Mouse (Mus musculus) limb, embryonic 13.5 days (tissue): Measurements from ENCODE around the gene Tmem230. TPM values are rescaled to one million over a fixed set of nuclear protein-coding genes. Genes with fewer than 3 reads are reported as not detected.

ENCODE experiments used
- ATAC-seq: fragments of 200-750 bp; cut with Nextera tagmentation; 2 replicates; pipeline ENCODE4 v1.8.0; 2017; ENCODE audit warnings: low read depth, moderate number of reproducible peaks, moderate TSS enrichment; ENCODE audit not compliant: low FRiP score
- H3K27ac ChIP-seq: fragments of 300-500 bp; sonication (generic); 2 replicates; pipeline ENCODE4 v1.5.1; 2015; ENCODE audit warnings: inconsistent platforms, mild to moderate bottlenecking, moderate library complexity
- H3K27me3 ChIP-seq: fragments of 300-500 bp; sonication (generic); 2 replicates; pipeline ENCODE4 v1.6.1; 2015; ENCODE audit warnings: mild to moderate bottlenecking, inconsistent platforms
- H3K36me3 ChIP-seq: fragments of 300-500 bp; sonication (generic); 2 replicates; pipeline ENCODE4 v1.6.1; 2015; ENCODE audit warnings: inconsistent platforms, mild to moderate bottlenecking, moderate library complexity
- H3K4me1 ChIP-seq: fragments of 300-500 bp; sonication (generic); 2 replicates; pipeline ENCODE4 v1.6.1; 2015; ENCODE audit warnings: inconsistent platforms
- H3K4me2 ChIP-seq: fragments of 300-500 bp; sonication (generic); replicated peaks from 2 replicates; pipeline ENCODE4 v1.6.1; 2015; ENCODE audit warnings: inconsistent platforms, mild to moderate bottlenecking, moderate library complexity
- H3K4me3 ChIP-seq: fragments of 300-500 bp; sonication (generic); 2 replicates; pipeline ENCODE4 v1.5.1; 2015; ENCODE audit warnings: moderate library complexity, mild to moderate bottlenecking, inconsistent platforms
- H3K9ac ChIP-seq: fragments of 300-500 bp; sonication (generic); 2 replicates; pipeline ENCODE4 v1.6.1; 2015; ENCODE audit warnings: mild to moderate bottlenecking, inconsistent platforms
- H3K9me3 ChIP-seq: fragments of 300-500 bp; sonication (generic); 2 replicates; pipeline ENCODE4 v1.6.1; 2016; ENCODE audit warnings: inconsistent platforms
- WGBS: fragments of 180-500 bp; shearing (Covaris S2); methylation state at CpG from one replicate; pipeline ENCODE4 v1.1.7; 2015; 5-methylcytosine and 5-hydroxymethylcytosine counted together
- polyA plus RNA-seq: library from polyadenylated mRNA; unstranded; fragments of >200 nt; fragmentation: Nextera tagmentation; extraction: Ambion mirVana; gene quantifications from 2 replicates; pipeline ENCODE4 v1.2.1, GENCODE M21; 2015

Tmem230 gene
- polyA plus RNA-seq, 1 experiment from 2014 or later, result 59.5 TPM

GRCm38 (mm10) chr2:132206316-132206881, 41.2 kb downstream of the Tmem230 start:
- Histone ChIP-seq H3K4me2 (no peak overlapping the region), H3K9me3 (no peaks in the 10 kb centered on the region), H3K27me3 (no peaks in the 10 kb centered on the region), H3K36me3 (no peaks in the 10 kb centered on the region), H3K4me1 (no peaks in the 10 kb centered on the region), H3K27ac (no peak overlapping the region), H3K4me3 (no peak overlapping the region), H3K9ac (no peak overlapping the region)
- no peak for ATAC-seq
- WGBS, result 83% methylated on average over 16 of the region's 16 CpGs

- Histone ChIP-seq H3K4me3 (no peak overlapping the region), H3K4me1 (no peaks in the 10 kb centered on the region), H3K9ac (no peak overlapping the region), H3K27ac (no peak overlapping the region), H3K27me3 (no peaks in the 10 kb centered on the region), H3K36me3 (no peaks in the 10 kb centered on the region), H3K9me3 (no peaks in the 10 kb centered on the region), H3K4me2 (no peak overlapping the region)
- ATAC-seq, result no peak
- WGBS, result 80% methylated on average over 4 of the region's 4 CpGs
Observed at GRCm38 (mm10) chr2:132205549-132205948, 42.1 kb downstream of the Tmem230 start.

- no peak for ATAC-seq
- no peaks in the 10 kb centered on the region for H3K36me3 ChIP-seq
- H3K27ac ChIP-seq, result no peak overlapping the region
- no peaks in the 10 kb centered on the region for H3K4me1 ChIP-seq
- H3K27me3 ChIP-seq, result no peaks in the 10 kb centered on the region
- H3K4me3 ChIP-seq, result no peak overlapping the region
- WGBS, result 81% methylated on average over 3 of the region's 3 CpGs
- no peak overlapping the region for H3K9ac ChIP-seq
- H3K9me3 ChIP-seq, result no peaks in the 10 kb centered on the region
- H3K4me2 ChIP-seq, result no peak overlapping the region
Observed at GRCm38 (mm10) chr2:132203773-132204172, 43.8 kb downstream of the Tmem230 start.

- Histone ChIP-seq H3K36me3 (no peaks in the 10 kb centered on the region), H3K27me3 (no peaks in the 10 kb centered on the region), H3K4me2 (no peak overlapping the region), H3K27ac (no peak overlapping the region), H3K4me3 (no peak overlapping the region), H3K9ac (no peak overlapping the region), H3K9me3 (no peaks in the 10 kb centered on the region), H3K4me1 (no peaks in the 10 kb centered on the region)
- ATAC-seq, result no peak
- WGBS, result 68% methylated on average over 3 of the region's 3 CpGs
Observed at GRCm38 (mm10) chr2:132203186-132203585, 44.4 kb downstream of the Tmem230 start.

- H3K9me3 ChIP-seq, result no peaks in the 10 kb centered on the region
- no peak for ATAC-seq
- no peak overlapping the region for H3K27ac ChIP-seq
- H3K9ac ChIP-seq, result no peak overlapping the region
- H3K36me3 ChIP-seq, result no peaks in the 10 kb centered on the region
- H3K4me2 ChIP-seq, result no peak overlapping the region
- 48% methylated on average over 9 of the region's 9 CpGs for WGBS
- no peak overlapping the region for H3K4me3 ChIP-seq
- no peaks in the 10 kb centered on the region for H3K27me3 ChIP-seq
- no peaks in the 10 kb centered on the region for H3K4me1 ChIP-seq
Observed at GRCm38 (mm10) chr2:132198017-132198933, 49.3 kb downstream of the Tmem230 start.

GRCm38 (mm10) chr2:132195602-132196001, 52.0 kb downstream of the Tmem230 start:
- Histone ChIP-seq H3K27me3 (no peaks in the 10 kb centered on the region), H3K9me3 (no peaks in the 10 kb centered on the region), H3K4me2 (no peak overlapping the region), H3K4me1 (no peaks in the 10 kb centered on the region), H3K9ac (no peak overlapping the region), H3K36me3 (no peaks in the 10 kb centered on the region), H3K4me3 (no peak overlapping the region), H3K27ac (no peak overlapping the region)
- ATAC-seq, result no peak
- WGBS, result 80% methylated on average over 2 of the region's 2 CpGs

- Histone ChIP-seq H3K4me3 (no peak overlapping the region), H3K36me3 (no peaks in the 10 kb centered on the region), H3K27ac (no peak overlapping the region), H3K9ac (no peak overlapping the region), H3K4me1 (no peaks in the 10 kb centered on the region), H3K4me2 (no peak overlapping the region), H3K9me3 (no peaks in the 10 kb centered on the region), H3K27me3 (no peaks in the 10 kb centered on the region)
- WGBS, result 64% methylated on average over 3 of the region's 3 CpGs
- no peak for ATAC-seq
Observed at GRCm38 (mm10) chr2:132190602-132191161, 56.9 kb downstream of the Tmem230 start.

Other genes starting within 250 kb of the Tmem230 start
- gene Rassf2, start 217.5 kb downstream of the Tmem230 start, polyA plus RNA-seq, result 7.0 and 9.5 TPM in 2 replicates
- gene Slc23a2, start 102.7 kb downstream of the Tmem230 start, polyA plus RNA-seq, result 12.0 and 12.7 TPM in 2 replicates
- gene Pcna, start 5.5 kb upstream of the Tmem230 start, polyA plus RNA-seq, result 252 and 263 TPM in 2 replicates
- gene Cds2, start 15.3 kb upstream of the Tmem230 start, polyA plus RNA-seq, result 24.1 and 25.4 TPM in 2 replicates
- gene Prokr2, start 137.6 kb upstream of the Tmem230 start, polyA plus RNA-seq, result 2.1 and 2.7 TPM in 2 replicates